Mouse (Mus musculus) kidney, adult 2 months (tissue): ENCODE measurements around the gene Rab15. TPM values are rescaled to one million over a fixed set of nuclear protein-coding genes. Genes with fewer than 3 reads are reported as not detected.

Experiments used
- DNase-seq: peaks from one replicate; pipeline ENCODE4 v3.0.0; 2021
- H3K27ac ChIP-seq: fragments of 200-500 bp; 2 replicates; pipeline ENCODE4 v1.5.1; 2012; ENCODE audit warnings: low read depth, low read length, control low read depth, inconsistent platforms; ENCODE audit not compliant: insufficient read depth
- H3K27me3 ChIP-seq: fragments of 200-500 bp; replicated peaks from 2 replicates; pipeline ENCODE4 v1.6.1; 2012; ENCODE audit warnings: mild to moderate bottlenecking, moderate library complexity, low read length, inconsistent platforms; ENCODE audit not compliant: control insufficient read depth, insufficient read depth
- H3K36me3 ChIP-seq: fragments of 200-500 bp; 2 replicates; pipeline ENCODE4 v1.6.1; 2012; ENCODE audit warnings: mild to moderate bottlenecking, moderate library complexity, low read length, inconsistent platforms; ENCODE audit not compliant: control insufficient read depth, insufficient read depth
- H3K4me1 ChIP-seq: fragments of 200-500 bp; 2 replicates; pipeline ENCODE4 v1.6.1; 2011; ENCODE audit warnings: low read length; ENCODE audit not compliant: control insufficient read depth, insufficient read depth
- H3K4me3 ChIP-seq: fragments of 200-500 bp; 2 replicates; pipeline ENCODE4 v1.5.1; 2011; ENCODE audit warnings: mild to moderate bottlenecking, low read depth, low read length, control low read depth; ENCODE audit not compliant: insufficient read depth
- CTCF ChIP-seq: fragments of 200-500 bp; conservative IDR thresholded peaks from 2 replicates; pipeline ENCODE4 v1.5.1; 2011; ENCODE audit warnings: low read depth, mild to moderate bottlenecking, control low read depth, low read length, moderate library complexity, mixed read lengths; ENCODE audit not compliant: insufficient read depth, insufficient read length
- POLR2A ChIP-seq: fragments of 200-500 bp; IDR thresholded peaks from one replicate; pipeline ENCODE4 v1.6.1; 2011; ENCODE audit warnings: low read depth, low read length, control low read depth
- WGBS: fragments of 180-500 bp; shearing (Covaris S2); methylation state at CpG from one replicate; pipeline ENCODE4 v1.1.7; 2018; 5-methylcytosine and 5-hydroxymethylcytosine counted together
- polyA plus RNA-seq: library from polyadenylated mRNA; depleted of rRNA; stranded (reverse); fragments of >200 nt; gene quantifications from 2 replicates; pipeline ENCODE4 v1.2.3, GENCODE M21; 2012

Rab15 gene
- polyA plus RNA-seq, 1 experiment: 4.4 TPM

DNA sequence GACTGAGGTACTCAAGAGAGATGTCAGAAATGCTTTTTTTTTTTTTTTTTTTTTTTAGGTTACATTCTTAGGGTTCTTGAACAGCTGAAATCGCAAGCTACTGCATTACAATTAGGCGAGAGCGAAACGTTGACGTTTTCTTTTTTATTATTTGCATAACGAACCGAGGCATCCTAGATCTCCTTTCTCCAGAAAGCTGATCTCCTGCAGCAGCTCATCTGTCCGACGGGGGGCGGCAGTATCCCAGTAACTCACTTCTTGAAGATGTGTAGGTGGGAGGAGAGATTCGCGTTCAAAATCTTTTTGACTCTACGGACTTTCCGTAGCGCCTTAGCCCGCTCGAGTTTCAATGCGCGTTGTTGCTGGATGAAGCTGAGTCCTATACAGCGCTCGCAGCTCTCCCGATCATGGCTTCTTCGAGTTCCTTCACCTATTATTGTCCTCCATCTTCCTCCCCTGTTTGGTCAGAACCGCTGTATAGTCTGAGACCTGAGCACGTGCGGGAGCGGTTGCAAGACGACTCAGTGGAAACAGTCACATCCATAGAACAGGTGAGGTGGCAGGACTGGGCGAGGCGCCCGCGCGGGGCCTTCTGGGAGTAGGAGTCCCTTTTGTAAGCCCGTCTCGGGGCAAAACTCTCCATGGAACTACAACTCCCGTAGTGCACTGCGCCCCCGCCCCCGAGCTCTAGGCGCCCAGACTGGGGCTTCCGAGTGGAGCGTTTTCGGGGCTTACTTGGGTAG is 14.6 kb upstream of the Rab15 start:
- H3K36me3 ChIP-seq: no peaks in the 10 kb centered on the region
- H3K27ac ChIP-seq: peak overlapping the region; percentile 69
- H3K4me1 ChIP-seq: no peaks in the 10 kb centered on the region; the same call in 1 of the 2 replicates
- peak; percentile 99 for DNase-seq
- no peak for TF ChIP-seq POLR2A
- TF ChIP-seq CTCF: peak; percentile 76
- H3K27me3 ChIP-seq: no peaks in the 10 kb centered on the region
- H3K4me3 ChIP-seq: peak overlapping the region; percentile 83
- under 1% methylated on average over 43 of the region's 43 CpGs for WGBS

DNA sequence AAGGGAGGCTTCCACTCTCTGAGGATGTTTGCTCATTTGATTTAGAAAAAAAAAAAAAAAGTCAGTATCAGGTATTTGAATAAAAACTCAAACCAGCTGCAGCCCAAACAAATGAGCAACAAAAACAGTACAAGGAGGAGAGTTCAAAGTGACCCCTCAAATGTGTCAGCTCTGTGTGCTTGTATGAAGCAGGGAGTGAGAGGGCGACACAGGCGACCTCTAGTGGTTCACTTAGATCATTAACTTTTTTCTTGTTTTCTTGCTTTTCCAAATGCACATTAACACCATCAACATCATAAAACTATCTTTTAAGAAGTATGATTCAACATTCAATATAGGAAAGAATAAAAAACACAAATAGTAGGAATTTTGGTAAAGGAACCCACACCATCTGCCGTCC is 10.0 kb upstream of the Rab15 start:
- no peak overlapping the region for H3K4me3 ChIP-seq
- H3K36me3 ChIP-seq: no peaks in the 10 kb centered on the region
- TF ChIP-seq POLR2A: no peak
- TF ChIP-seq CTCF: peak; percentile 78
- 4% methylated on average over 3 of the region's 3 CpGs for WGBS
- H3K27me3 ChIP-seq: no peaks in the 10 kb centered on the region
- DNase-seq: peak; percentile 41
- no peaks in the 10 kb centered on the region for H3K4me1 ChIP-seq
- H3K27ac ChIP-seq: no peak overlapping the region

DNA sequence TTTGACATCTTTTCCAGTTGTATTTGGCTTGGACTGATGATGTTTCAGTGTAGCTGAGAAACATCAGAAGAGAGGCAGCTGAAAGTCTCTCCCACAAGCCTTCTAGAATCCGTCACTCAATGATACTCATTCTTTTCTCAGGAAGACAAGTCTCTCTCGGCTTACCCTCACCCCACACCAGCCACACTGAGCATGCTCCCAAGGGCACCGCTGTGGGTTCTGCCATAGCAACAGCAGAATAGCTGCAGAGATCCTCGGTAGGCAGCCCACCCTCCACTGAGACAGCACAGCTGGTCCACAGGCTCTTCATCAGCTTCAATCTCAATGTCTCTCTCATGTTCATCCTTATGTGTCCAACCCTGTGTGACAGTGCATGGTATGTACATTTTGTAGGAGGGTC is 2.6 kb upstream of the Rab15 start:
- 80% methylated on average over 4 of the region's 4 CpGs for WGBS
- Histone ChIP-seq H3K4me3 (no peak overlapping the region), H3K27ac (no peak overlapping the region), H3K27me3 (no peaks in the 10 kb centered on the region), H3K36me3 (no peaks in the 10 kb centered on the region), H3K4me1 (no peaks in the 10 kb centered on the region)
- no peak for TF ChIP-seq POLR2A
- TF ChIP-seq CTCF: no peak
- DNase-seq: no peak

DNA sequence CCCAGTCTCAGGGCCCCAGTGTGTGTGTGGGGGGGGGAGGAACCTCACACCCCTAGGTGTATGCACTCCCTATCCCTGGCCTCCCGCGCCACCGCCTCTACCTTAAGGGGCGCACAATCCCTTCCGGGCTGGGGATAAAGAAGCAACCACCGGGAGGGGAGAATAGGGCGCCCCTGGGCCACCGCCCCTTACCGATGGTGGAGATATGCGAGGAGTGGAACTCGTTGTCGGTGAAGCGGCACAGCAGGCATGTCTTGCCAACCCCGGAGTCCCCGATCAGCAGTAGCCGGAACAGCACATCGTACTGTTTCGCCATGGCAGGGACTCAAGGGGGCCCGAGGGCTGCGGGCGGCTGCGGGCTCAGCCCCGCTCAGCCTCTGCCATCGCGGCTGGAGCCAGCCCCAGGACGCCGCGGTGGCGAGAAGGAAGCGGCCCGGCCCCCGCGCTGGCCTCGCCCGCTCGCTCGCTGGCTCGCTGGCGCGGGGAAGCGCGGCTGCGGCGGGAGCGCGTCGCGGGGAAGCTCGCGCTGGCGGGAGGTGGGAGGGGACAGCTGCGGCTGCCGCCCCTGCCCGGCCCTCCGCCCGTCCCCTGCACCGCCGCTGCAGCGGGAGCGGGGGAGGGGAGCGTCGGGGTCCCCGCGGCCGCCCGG is 582 bp downstream of the Rab15 start:
- TF ChIP-seq POLR2A (no peak), CTCF (no peak)
- H3K27ac ChIP-seq: no peak overlapping the region
- no peaks in the 10 kb centered on the region for H3K36me3 ChIP-seq
- H3K4me3 ChIP-seq: peak overlapping the region; percentile 64
- no peaks in the 10 kb centered on the region for H3K27me3 ChIP-seq
- no peaks in the 10 kb centered on the region for H3K4me1 ChIP-seq
- DNase-seq: peak; percentile 10
- WGBS: 2% methylated on average over 60 of the region's 66 CpGs

DNA sequence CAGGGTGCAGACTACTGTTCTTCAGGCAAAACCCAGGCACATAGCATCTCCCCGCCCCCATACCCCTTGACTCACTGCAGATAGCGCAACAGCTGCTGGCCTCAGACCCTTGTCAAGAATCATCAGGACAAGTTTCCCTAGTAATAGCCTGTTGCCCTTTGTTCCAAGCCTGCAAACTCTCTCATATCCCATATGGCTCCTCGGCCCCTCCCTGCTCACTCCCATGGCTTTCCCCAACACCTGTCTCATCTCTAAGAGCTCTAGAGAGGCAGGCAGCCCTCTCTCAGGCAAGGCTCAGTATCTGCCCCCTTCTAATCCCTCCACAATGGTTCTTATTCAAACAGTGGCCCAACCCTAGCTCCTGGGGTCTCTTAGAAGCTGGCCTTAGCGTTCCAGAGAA is 2.1 kb downstream of the Rab15 start:
- TF ChIP-seq CTCF (no peak), POLR2A (no peak)
- Histone ChIP-seq H3K27ac (no peak overlapping the region), H3K36me3 (no peaks in the 10 kb centered on the region), H3K4me1 (no peaks in the 10 kb centered on the region), H3K4me3 (no peak overlapping the region), H3K27me3 (no peaks in the 10 kb centered on the region)
- no peak for DNase-seq
- 81% methylated on average over 4 of the region's 4 CpGs for WGBS

DNA sequence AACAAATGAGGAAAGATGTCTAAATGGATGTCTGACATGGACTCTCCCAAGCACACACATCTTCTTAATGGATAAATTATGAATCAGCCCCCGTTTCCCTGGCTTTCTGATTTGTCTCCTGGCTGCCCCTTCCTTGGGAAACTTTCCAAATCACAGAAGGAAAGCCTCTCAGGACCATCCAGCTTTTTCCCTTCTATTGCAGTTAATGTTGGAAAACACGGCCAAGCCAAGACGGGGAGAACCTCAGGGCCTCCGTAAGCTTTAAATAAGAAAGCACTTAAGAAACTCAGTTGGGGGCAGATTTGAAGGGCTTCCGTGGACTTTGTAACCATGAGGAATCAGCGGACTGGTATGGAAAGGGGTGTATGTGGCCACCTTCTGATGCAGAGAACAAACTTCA is 2.9 kb downstream of the Rab15 start:
- 54% methylated on average over 6 of the region's 6 CpGs for WGBS
- Histone ChIP-seq H3K27ac (no peak overlapping the region), H3K4me3 (no peak overlapping the region), H3K36me3 (no peaks in the 10 kb centered on the region), H3K4me1 (no peaks in the 10 kb centered on the region), H3K27me3 (no peaks in the 10 kb centered on the region)
- TF ChIP-seq CTCF (no peak), POLR2A (no peak)
- DNase-seq: no peak

DNA sequence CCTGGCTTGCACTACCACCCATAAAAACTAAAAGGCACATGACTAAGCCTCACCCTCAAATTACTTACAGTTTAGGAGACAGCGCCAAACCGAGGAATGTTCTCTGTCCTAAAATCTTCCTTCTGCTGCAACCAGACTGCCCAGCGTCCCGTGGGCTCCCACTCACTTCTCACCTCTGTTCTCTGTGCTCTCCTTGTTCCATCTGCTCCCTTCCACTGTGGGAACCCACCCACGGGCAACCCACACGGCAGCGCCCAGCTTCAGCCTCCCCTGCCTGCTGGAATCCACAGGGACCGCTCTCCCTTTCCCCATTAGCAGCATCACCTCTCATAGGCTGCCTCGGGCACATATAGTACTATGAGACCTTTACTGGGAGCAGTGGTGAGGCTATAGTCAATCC is 3.8 kb downstream of the Rab15 start:
- 81% methylated on average over 9 of the region's 9 CpGs for WGBS
- DNase-seq: no peak
- TF ChIP-seq CTCF: no peak
- TF ChIP-seq POLR2A: no peak
- Histone ChIP-seq H3K4me3 (no peak overlapping the region), H3K27ac (no peak overlapping the region), H3K27me3 (no peaks in the 10 kb centered on the region), H3K36me3 (no peaks in the 10 kb centered on the region), H3K4me1 (no peaks in the 10 kb centered on the region)
